Mouse (Mus musculus) liver, adult 2 months (tissue): ENCODE data around the gene Mmp9. TPM values are rescaled to one million over a fixed set of nuclear protein-coding genes. Genes with fewer than 3 reads are reported as not detected.

ENCODE experiments used
- DNase-seq: peaks from one replicate; pipeline ENCODE4 v3.0.0-alpha.2; 2011; ENCODE audit warnings: low read depth, low spot score; ENCODE audit errors: extremely low read depth
- H3K27ac ChIP-seq: fragments of 200-500 bp; replicated peaks from 2 replicates; pipeline ENCODE4 v1.5.1; 2012; ENCODE audit warnings: low read depth, mild to moderate bottlenecking, control low read depth, inconsistent platforms, low read length; ENCODE audit not compliant: insufficient read depth
- H3K27me3 ChIP-seq: fragments of 200-500 bp; 2 replicates; pipeline ENCODE4 v1.6.1; 2012; ENCODE audit warnings: mild to moderate bottlenecking, moderate library complexity, low read length, inconsistent platforms; ENCODE audit not compliant: control insufficient read depth, insufficient read depth
- H3K36me3 ChIP-seq: fragments of 200-500 bp; 2 replicates; pipeline ENCODE4 v1.6.1; 2012; ENCODE audit warnings: low read length, inconsistent platforms; ENCODE audit not compliant: control insufficient read depth, insufficient read depth
- H3K4me1 ChIP-seq: fragments of 200-500 bp; 2 replicates; pipeline ENCODE4 v1.6.1; 2011; ENCODE audit warnings: low read length; ENCODE audit not compliant: control insufficient read depth, insufficient read depth
- H3K4me3 ChIP-seq: fragments of 200-500 bp; 2 replicates; pipeline ENCODE4 v1.5.1; 2011; ENCODE audit warnings: low read depth, mild to moderate bottlenecking, control low read depth, low read length, moderate library complexity; ENCODE audit not compliant: insufficient read depth
- H3K79me2 ChIP-seq: fragments of 200-500 bp; 2 replicates; pipeline ENCODE4 v1.6.1; 2012; ENCODE audit warnings: inconsistent platforms, mild to moderate bottlenecking, low read length, moderate library complexity; ENCODE audit not compliant: control insufficient read depth, insufficient read depth
- H3K9ac ChIP-seq: fragments of 200-500 bp; 2 replicates; pipeline ENCODE4 v1.6.1; 2012; ENCODE audit warnings: low read depth, mild to moderate bottlenecking, control low read depth, inconsistent platforms, low read length
- CTCF ChIP-seq: fragments of 200-500 bp; IDR thresholded peaks from 2 replicates; pipeline ENCODE4 v1.5.1; 2011; ENCODE audit warnings: low read depth, low read length, control low read depth
- POLR2A ChIP-seq: fragments of 200-500 bp; IDR thresholded peaks from 2 replicates; pipeline ENCODE4 v1.6.1; 2011; ENCODE audit warnings: low read length, control low read depth; ENCODE audit not compliant: insufficient read depth; ENCODE audit errors: extremely low read depth
- WGBS: fragments of 180-500 bp; shearing (Covaris S2); methylation state at CpG from one replicate; pipeline ENCODE4 v1.1.7; 2018; 5-methylcytosine and 5-hydroxymethylcytosine counted together
- polyA plus RNA-seq: library from polyadenylated mRNA; depleted of rRNA; stranded (reverse); fragments of >200 nt; gene quantifications from 2 replicates; pipeline ENCODE4 v1.2.3, GENCODE M21; 2012
- total RNA-seq: library from RNA; depleted of rRNA; stranded (reverse); fragments of >200 nt; gene quantifications from 2 replicates; pipeline ENCODE4 v1.2.3, GENCODE M21; 2014

The Mmp9 gene
- total and polyA plus RNA-seq, 2 experiments: 0.55 to 0.65 TPM

GRCm38 (mm10) chr2:164994156-164994555 lies 53.6 kb downstream of the Mmp9 start:
- no peak overlapping the region for H3K9ac ChIP-seq
- WGBS: 90% methylated on average over 11 of the region's 11 CpGs
- TF ChIP-seq POLR2A (no peak), CTCF (no peak)
- no peak for DNase-seq
- no peak overlapping the region for H3K4me3 ChIP-seq
- no peaks in the 10 kb centered on the region for H3K36me3 ChIP-seq
- no peaks in the 10 kb centered on the region for H3K27me3 ChIP-seq
- H3K27ac ChIP-seq: no peak overlapping the region
- peaks cover 6% of the 10 kb centered on the region; the same call in 1 of the 2 replicates for H3K4me1 ChIP-seq
- H3K79me2 ChIP-seq: no peaks in the 10 kb centered on the region

- H3K27ac ChIP-seq: no peak overlapping the region
- no peaks in the 10 kb centered on the region for H3K79me2 ChIP-seq
- no peak for DNase-seq
- H3K36me3 ChIP-seq: no peaks in the 10 kb centered on the region
- WGBS: 67% methylated on average over 21 of the region's 21 CpGs
- H3K27me3 ChIP-seq: no peaks in the 10 kb centered on the region
- no peak overlapping the region for H3K4me3 ChIP-seq
- H3K9ac ChIP-seq: no peak overlapping the region
- H3K4me1 ChIP-seq: peaks cover 6% of the 10 kb centered on the region; the same call in 1 of the 2 replicates
- TF ChIP-seq CTCF (no peak), POLR2A (no peak)
Measured at GRCm38 (mm10) chr2:164994659-164995428, 54.3 kb downstream of the Mmp9 start.

- Histone ChIP-seq H3K27ac (no peak overlapping the region), H3K79me2 (no peaks in the 10 kb centered on the region), H3K4me3 (no peak overlapping the region), H3K9ac (no peak overlapping the region), H3K36me3 (0 out of 2 replicates have a peak, but pooled peaks cover 3% of the 10 kb centered on the region), H3K4me1 (peaks cover 6% of the 10 kb centered on the region; the same call in 1 of the 2 replicates), H3K27me3 (no peaks in the 10 kb centered on the region)
- no peak for DNase-seq
- 75% methylated on average over 11 of the region's 11 CpGs for WGBS
- TF ChIP-seq CTCF: no peak
- TF ChIP-seq POLR2A: no peak
Measured at GRCm38 (mm10) chr2:164995976-164996375, 55.4 kb downstream of the Mmp9 start.

GRCm38 (mm10) chr2:164996848-164997720 lies 56.5 kb downstream of the Mmp9 start:
- 17% methylated on average over 49 of the region's 49 CpGs for WGBS
- Histone ChIP-seq H3K36me3 (peaks cover 8% of the 10 kb centered on the region; the same call in 1 of the 2 replicates), H3K79me2 (no peaks in the 10 kb centered on the region), H3K27ac (no peak overlapping the region), H3K27me3 (no peaks in the 10 kb centered on the region), H3K4me1 (peaks cover 6% of the 10 kb centered on the region; the same call in 1 of the 2 replicates), H3K4me3 (peak overlapping the region; percentile 14; the same call in 1 of the 2 replicates), H3K9ac (no peak overlapping the region; the same call in 1 of the 2 replicates)
- TF ChIP-seq POLR2A (no peak), CTCF (no peak)
- no peak for DNase-seq

- peak overlapping the region; percentile 14; the same call in 1 of the 2 replicates for H3K4me3 ChIP-seq
- no peak for TF ChIP-seq CTCF
- no peak overlapping the region for H3K9ac ChIP-seq
- 3% methylated on average over 52 of the region's 52 CpGs for WGBS
- H3K27me3 ChIP-seq: no peaks in the 10 kb centered on the region
- H3K27ac ChIP-seq: no peak overlapping the region
- peaks cover 6% of the 10 kb centered on the region; the same call in 1 of the 2 replicates for H3K4me1 ChIP-seq
- H3K79me2 ChIP-seq: no peaks in the 10 kb centered on the region
- peaks cover 12% of the 10 kb centered on the region; the same call in 1 of the 2 replicates for H3K36me3 ChIP-seq
- no peak for DNase-seq
Measured at GRCm38 (mm10) chr2:164997721-164998428, 57.3 kb downstream of the Mmp9 start.
